Mouse (Mus musculus): ENCODE measurements at regions not wholly inside any gene's neighbourhood (a gene's known extent, or its start where the extent isn't known, plus 50 kb on each side); places are given as distances from the start of the nearest gene placed in this dataset.

DNA sequence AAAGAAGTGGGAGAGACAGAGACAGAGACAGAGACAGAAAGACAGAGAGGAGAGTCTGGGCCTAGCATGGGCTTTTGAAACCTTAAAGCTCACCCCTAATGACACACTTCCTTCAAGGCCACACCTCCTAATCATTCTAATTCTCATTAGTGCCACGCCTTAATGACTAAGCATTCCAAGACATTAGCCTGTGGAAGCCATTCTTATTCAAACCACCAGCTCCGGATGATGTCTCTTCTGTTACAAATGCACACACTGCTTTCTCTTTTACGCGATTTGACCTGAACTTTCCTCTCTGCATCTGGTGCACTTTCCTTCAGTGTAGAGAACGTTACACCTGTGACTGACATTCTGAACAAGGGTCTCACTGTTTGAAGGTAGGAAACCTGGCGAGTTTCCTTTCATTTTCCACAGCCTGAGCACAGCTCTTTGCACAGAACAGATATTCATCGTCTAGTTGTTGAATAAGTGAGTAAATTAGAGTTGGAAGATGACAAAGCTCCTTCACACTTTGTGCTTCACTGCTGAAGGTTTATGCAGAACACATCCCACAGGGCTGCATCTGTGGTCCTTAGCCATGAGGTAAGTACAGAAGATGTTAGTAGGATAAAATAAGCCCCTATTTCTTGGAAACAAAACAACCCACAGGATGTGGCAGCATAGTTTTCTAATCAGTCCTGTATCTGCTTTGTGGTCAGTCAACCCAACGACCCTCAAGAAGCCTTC is 116.8 kb downstream of the Faxc start:
- DNase-seq (ENCODE audit: low spot score in 2 of 2) = peak; percentile 5 to 7
- intact Hi-C loops (cut with DNase I) = no loop called here

GRCm38 (mm10) chr4:22066785-22067433 is 135.8 kb downstream of the Faxc start:
- intact Hi-C loops (cut with DNase I) = no loop called here
- DNase-seq (ENCODE audit: low spot score in 2 of 2) = no peak

DNA sequence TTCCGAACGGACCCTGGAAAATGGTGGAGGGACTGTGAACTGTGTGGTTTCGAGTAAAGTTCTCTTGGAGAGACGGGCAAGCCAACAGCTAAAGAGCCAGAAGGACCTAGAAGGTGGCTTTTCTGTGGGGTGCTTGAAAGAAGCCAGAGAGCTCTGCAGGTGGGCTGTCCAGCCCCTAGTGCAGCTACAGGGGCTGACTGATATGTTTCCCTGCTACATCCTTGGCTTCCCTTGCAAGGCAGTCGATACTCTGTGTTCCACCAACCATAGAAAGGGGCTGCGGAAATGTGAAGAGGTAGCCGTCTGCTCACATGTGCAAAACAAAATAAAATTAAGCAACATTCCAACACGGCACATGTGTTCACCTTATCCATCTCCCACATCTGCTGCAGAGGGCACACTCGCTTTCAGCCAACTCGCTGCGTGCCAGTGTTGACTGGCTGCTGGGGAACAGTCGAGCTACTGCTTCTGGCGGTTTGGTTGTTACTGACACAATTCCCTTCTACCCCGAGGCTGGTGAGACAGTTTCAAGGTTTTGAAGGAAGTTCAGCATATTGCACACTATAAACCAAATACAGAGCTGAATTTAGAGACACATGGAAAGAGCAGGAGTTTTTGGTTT is 136.7 kb downstream of the Faxc start:
- intact Hi-C loops (cut with DNase I) = no loop called here
- no peak for DNase-seq (ENCODE audit: low spot score in 2 of 2)

DNA sequence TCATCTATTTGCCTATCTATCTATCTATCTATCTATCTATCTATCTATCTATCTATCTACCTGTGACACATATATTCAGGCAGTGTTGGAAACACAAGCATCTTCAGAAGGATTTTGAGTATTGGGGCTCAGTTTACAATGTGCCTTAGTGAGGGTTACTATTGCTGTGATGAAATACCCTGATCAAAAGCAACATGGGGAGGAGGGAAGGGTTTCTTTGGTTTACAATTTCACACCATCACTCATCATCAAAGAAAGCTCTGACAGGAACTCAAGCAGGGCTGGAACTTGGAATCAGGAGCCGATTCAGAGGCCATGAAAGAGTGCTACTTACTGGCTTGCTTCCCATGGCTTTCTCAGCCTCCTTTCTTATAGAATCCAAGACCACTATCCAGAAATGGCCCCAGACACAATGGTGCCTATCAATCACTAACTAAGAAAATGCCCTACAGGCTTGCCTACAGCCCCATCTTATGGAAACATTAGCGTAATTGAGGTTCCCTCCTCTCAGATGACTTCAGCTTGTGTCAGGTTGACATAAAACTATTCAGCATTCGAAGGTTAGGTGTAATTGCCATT is 157.2 kb downstream of the Faxc start:
- intact Hi-C loops (cut with DNase I) = no loop called here
- no peak for DNase-seq (ENCODE audit: low spot score in 2 of 2)

GRCm38 (mm10) chr4:22089637-22090041 is 158.5 kb downstream of the Faxc start:
- intact Hi-C loops (cut with DNase I) = no loop called here
- peak in 1 of 2 experiments; percentile 23 for DNase-seq (ENCODE audit: low spot score in 2 of 2)

- DNase-seq (ENCODE audit: low spot score in 2 of 2) = peak; percentile 19 to 53
- intact Hi-C loops (cut with DNase I) = no loop called here
Measured at GRCm38 (mm10) chr4:22090536-22090935, 159.4 kb downstream of the Faxc start.

- no peak for DNase-seq (ENCODE audit: low spot score in 2 of 2)
- intact Hi-C loops (cut with DNase I) = no loop called here
Measured at GRCm38 (mm10) chr4:22092551-22092950, 161.4 kb downstream of the Faxc start.

GRCm38 (mm10) chr4:22095257-22096031 is 164.3 kb downstream of the Faxc start:
- intact Hi-C loops (cut with DNase I) = no loop called here
- no peak for DNase-seq (ENCODE audit: low spot score in 2 of 2)

DNA sequence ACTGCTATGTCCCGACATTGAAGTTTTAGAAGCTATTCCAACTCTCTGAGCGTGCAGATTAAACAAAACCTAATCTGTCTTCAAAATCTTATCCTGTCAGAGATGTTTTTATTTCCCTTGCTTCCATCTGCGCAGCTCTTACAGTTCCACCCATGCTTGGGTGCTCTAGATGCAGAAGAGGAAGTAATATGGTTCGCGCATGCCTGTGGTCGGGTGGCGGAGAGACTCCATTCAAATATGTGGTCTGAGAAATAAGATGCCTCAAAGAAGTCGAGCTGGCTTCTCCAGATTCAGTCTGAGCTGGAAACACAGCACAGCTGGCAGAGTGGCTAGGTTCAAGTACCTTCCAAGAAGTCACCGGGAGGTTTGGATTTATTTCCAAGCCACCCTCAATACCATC is 167.5 kb downstream of the Faxc start:
- DNase-seq (ENCODE audit: low spot score in 2 of 2) = no peak
- intact Hi-C loops (cut with DNase I) = no loop called here

DNA sequence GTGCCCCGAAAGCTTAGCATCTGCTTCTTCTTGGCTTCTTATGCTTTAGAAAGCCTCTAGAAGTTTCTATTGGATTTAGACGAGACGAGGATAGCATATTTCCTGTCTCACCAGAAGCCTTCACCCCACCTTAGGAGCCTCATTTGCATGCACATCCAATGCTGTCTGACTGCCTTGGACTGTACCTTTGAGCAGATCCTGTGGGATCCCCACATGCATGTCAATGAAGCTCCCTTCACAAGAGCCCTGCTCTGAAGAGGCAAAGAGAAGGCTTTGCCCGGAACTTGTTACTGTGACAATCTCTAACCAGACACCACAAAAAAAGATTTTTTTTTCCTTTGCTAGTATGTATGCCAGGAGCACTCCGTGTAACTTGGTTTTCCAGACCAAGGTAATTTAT is 171.3 kb downstream of the Faxc start:
- DNase-seq (ENCODE audit: low spot score in 2 of 2) = no peak
- intact Hi-C loops (cut with DNase I) = no loop called here

- intact Hi-C loops (cut with DNase I) = no loop called here
- DNase-seq (ENCODE audit: low spot score in 2 of 2) = no peak
Measured at GRCm38 (mm10) chr4:22103001-22103587, 172.0 kb downstream of the Faxc start.

- DNase-seq (ENCODE audit: low spot score in 2 of 2) = peak; percentile 13 to 14
- intact Hi-C loops (cut with DNase I) = no loop called here
Measured at GRCm38 (mm10) chr4:22106883-22107282, 175.8 kb downstream of the Faxc start.

DNA sequence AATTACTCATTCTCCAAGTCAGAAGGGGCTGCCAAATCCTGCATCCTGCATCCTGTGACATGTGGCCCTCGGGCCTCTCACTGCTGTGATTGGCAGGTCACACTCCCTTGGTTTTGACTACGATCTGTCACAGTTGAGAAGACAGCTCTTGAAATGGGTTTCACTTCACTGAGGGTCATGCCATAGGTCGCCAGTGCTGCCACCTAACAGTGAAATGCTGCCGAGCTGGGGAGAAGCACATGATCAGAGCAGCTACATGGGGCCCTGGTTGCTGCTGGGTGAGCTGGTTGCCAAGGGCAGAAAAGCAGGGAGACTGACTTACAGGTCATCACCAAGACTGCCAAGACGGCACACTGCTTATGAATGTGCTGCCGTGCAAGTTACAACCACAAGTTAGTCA is 178.3 kb downstream of the Faxc start:
- intact Hi-C loops (cut with DNase I) = no loop called here
- no peak for DNase-seq (ENCODE audit: low spot score in 2 of 2)

- intact Hi-C loops (cut with DNase I) = no loop called here
- no peak for DNase-seq (ENCODE audit: low spot score in 2 of 2)
Measured at GRCm38 (mm10) chr4:22110400-22110799, 179.3 kb downstream of the Faxc start.

GRCm38 (mm10) chr4:22112209-22112608 is 181.1 kb downstream of the Faxc start:
- intact Hi-C loops (cut with DNase I) = no loop called here
- DNase-seq (ENCODE audit: low spot score in 2 of 2) = no peak

GRCm38 (mm10) chr4:22114451-22114850 is 183.3 kb downstream of the Faxc start:
- intact Hi-C loops (cut with DNase I) = no loop called here
- no peak for DNase-seq (ENCODE audit: low spot score in 2 of 2)

DNA sequence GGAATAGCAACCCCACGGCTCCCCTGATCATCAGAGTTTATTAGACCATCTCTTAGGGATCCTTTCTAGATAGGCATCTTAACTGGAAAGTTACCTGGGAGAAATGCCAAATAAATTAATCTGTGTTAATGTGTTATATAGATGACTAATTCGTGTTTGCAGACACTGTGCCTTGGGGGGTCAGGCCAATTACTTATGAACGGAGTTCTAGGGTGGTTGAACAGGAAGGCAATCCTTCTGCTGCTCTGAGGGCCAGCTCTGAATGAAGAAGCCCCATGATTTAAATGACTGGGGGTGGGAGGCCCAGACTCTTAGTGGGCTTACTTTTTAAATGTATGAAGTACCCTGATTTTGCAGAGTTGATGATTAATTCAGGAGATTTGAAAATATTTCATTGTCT is 188.7 kb downstream of the Faxc start:
- intact Hi-C loops (cut with DNase I) = no loop called here

DNA sequence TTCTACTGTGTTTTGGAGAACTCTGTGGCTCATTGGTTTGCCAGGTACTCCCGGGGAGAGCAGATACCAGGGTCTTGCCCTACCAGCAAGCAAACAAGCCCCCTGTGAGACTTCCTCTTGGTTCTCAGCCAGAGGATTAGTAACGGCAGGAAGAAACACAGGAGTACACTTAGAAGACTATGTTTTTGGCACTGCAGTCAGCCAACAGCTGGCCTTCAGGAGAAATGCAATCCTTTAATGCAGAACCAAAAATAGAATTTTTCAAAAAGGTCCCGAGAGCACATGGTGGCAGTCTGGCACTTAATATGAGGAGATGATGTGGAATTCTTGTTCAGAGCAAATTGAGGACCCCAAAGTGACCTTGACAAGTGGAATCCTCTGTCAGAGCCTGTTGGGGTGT is 189.8 kb downstream of the Faxc start:
- DNase-seq (ENCODE audit: low spot score in 2 of 2) = no peak
- intact Hi-C loops (cut with DNase I) = no loop called here

More for the DNA sequence above, 188.7 kb downstream of the Faxc start:
- DNase-seq (ENCODE audit: low spot score in 2 of 2) = no peak

GRCm38 (mm10) chr4:22121397-22121796 is 190.3 kb downstream of the Faxc start:
- intact Hi-C loops (cut with DNase I) = no loop called here
- no peak for DNase-seq (ENCODE audit: low spot score in 2 of 2)

DNA sequence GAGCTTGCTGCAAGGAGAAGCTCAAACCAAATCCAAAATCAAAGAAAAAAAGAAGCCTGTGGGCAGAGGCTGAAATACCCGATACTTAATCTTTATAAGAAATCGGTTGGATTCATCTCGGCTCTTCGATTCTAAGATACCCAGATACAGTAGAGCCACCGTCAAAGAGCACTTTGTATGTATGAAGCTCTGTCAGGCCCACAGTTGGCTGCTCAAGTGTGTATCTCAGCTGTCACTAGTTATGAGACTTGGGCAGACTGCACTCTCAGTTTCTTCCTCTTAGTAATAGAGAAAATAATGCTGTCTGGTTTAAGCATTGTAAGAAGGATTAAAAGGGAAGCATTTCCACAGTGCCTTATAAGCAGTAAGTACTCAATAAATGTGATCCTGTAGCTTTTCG is 193.7 kb downstream of the Faxc start:
- DNase-seq (ENCODE audit: low spot score in 2 of 2) = no peak
- intact Hi-C loops (cut with DNase I) = no loop called here
